Mouse (Mus musculus): ENCODE data around the gene Zfp777.

Zfp777 gene

DNA sequence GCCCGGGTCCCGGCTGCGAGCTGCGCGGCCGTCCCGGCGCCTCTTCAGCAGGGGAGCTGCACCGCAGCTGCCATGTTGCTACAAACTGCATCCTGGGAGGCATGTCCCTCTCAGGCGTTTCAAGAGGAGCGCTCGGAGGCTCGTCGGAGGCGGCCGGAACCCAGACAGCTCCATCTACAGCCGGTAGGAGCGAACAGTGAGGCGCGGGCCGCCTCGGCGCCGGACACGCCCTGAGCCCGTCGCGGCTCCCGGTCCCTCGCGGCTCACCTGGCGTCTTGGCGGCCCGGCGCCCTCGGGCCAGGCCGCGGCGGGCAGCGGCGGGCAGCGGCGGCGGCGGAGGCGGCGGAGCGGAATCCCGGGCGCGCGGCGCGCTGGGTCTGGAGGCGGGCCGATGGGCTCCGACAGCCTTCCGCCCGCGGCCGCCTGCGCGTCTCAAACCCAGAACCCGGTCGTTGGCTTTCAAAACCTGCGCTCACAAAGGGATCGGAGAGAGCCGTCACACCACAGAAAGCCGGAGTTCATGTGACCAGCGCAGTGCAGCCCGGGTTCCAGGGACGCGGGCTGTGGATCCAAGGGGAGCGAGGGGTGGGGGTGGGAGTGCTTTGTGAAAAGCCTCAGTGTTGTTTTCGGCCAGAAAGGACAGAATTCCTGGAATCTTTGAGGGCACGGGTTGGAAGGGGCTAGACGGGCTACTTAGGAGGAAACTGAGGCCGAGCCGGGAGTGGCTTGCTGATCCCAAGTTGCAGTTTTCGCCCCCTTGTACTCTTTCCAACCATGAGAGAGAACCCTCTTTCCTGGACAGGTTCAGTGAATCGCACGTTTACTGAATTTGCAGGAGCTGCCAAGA, at the start of gene Zfp777:
Zfp777 (minus strand) TSS at position 486 of the 847 bp plus-strand sequence.
- DNase-seq (ENCODE audit: low read depth) = peak; percentile 88

DNA sequence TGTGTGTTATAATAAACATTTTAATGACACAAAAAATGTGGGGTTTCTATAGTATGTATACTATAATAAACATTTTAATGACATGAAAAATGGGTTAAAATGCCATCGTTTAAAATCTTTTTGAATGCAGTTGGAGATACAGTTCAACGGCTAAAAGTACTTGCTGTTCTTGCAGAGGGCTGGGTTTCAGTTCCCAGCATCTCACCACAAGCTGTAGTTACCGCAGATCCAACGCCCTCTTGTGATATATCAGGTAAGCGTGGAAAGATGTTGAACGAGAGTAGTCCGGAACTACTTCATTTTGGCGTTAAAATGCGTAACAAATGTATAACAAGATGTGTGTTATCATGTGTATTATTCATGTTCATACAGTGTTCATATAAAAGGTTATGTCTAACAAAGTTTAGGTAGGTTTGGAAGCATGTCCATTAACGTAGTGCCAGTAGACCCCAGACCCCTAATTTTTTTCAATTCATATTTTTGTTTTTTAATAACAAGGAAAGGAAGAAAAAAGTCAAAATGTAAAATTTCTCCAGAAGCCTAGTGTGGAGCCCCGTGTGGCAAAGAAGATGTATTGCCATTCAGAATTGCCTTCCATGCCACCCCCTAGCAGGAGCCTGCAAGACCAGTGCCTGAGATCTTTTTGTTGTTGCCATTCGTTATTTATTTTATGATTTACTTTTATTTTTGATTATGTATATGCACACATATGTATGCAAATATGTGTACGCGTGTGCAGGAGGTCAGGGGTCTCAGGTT, 38.4 kb upstream of the Zfp777 start:
- peak; percentile 66 for DNase-seq (ENCODE audit: low read depth)

DNA sequence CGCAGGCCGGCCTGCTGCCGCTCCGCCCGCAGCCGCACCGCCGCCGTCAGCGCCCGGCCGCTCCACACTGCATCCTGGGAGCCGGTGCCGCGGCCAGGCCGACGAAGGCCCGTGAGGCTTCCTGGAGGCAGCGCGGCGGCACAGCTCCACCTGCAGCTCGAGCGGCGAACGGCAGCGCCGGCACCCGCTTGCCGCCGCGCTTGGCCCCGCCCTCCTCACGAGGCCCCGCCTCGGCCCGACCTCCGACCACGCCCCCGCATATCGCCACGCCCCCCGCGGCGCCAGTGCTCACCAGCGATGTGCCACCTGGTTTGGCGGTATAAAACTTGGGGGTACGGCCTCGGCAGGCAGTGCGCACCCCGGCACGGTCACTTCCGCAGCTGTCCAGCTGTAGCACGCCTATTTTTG, 37.8 kb upstream of the Zfp777 start, which contains the start of gene Zfp746:
Zfp746 (minus strand) TSS at position 123 of the 408 bp plus-strand sequence.
- peak; percentile 93 for DNase-seq (ENCODE audit: low read depth)

DNA sequence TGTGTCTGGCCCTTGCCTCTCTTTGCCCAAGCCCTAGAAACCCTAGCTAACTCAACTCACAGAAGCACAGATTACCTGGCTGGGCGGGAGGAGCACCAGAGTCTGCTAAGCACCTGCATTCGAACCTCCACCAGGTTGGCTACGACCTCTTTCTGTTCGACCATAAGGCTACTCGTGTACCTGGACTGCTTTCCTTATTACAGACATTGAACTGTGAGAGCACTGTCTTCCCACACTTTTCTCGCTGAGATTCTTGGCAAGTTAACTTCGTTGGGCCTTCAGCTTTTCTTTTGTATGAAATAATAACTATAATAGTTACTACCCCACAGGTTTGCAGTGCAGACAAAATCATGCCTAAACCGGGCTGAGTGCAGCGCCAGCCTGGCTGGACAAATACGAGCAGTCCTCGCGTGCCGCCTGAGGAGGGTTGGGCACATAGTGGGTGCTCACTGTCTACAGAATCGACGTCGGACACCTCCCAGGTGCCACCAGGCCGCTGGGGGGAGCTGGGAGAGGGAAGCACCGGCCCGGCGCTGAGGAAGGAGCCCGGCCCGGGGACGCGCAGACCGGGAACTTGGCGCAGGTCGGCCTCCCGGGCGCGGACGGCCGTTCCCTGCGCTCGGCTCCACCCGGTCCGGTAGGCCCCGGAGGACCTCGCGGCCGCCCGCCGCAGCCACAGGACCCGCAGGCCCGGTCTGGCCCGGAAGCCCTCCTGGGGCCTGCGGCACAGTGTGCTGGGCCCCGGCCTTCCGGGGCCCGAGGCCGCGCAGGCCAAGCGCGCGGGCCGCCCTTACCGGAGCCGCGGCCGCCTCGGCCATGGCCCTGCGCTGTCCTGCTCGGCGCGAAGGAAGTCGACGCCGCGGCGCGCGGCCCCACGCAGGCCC, 37.1 kb upstream of the Zfp777 start:
- DNase-seq (ENCODE audit: low read depth) = peak; percentile 81

DNA sequence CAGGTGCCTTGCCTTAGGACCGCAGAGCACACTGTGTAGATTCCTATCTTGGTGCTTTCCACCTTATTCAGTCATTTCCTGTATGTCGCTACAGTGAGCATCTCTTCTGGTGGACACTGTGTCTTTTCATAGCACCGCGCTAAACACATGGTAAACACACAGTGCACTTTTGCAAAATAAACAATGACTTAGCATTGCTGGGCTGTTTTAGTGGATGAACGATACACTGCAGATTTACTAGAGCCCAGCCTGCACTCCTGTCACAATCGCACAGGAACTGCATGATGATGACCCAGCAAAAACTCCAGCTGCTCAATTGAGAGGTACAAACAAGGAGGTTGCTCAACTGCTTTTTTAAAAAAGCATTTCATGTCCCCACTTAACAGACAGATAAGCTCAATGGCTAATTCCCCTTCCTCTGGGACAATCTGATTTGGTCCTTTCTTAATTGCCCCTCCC, 35.1 kb upstream of the Zfp777 start:
- peak; percentile 78 for DNase-seq (ENCODE audit: low read depth)

DNA sequence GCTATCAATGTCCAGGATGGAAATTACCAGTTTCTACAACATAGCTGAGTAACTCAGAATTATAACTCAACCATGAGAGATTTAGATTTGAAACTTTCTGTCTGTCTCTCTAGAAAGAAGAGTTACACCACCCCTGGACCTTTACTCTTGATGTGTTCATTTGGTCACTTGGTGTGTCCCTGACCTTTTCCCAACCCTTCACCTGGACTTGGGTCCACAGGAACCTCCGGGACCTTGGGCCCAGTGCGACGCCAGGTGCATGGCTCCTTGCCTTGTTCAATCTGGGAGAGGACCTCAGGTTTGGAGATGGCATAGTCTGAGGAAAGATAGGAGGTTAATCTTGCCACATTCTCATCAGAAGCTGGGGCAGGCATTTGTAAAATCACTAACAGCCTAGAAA, 33.2 kb upstream of the Zfp777 start:
- DNase-seq (ENCODE audit: low read depth) = no peak

DNA sequence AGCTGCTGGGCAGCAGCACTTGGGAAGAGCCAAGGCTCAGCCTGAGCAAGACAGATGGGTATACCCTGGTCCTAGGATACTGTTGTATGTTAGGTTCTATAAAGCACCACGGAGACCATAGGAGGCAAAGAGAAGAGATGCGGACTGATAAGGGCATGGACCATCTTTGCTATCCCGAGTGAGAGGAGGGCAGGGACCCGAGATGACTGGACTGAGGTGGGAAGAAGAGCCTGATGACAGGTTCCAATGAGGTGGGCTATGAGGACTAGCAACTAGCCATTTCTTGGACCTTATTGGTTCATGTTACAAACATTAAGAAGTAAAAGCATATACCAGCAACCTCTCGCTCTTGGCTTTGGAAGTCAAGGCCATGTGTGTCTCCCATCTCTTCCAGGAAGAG, 32.3 kb upstream of the Zfp777 start:
- no peak for DNase-seq (ENCODE audit: low read depth)

DNA sequence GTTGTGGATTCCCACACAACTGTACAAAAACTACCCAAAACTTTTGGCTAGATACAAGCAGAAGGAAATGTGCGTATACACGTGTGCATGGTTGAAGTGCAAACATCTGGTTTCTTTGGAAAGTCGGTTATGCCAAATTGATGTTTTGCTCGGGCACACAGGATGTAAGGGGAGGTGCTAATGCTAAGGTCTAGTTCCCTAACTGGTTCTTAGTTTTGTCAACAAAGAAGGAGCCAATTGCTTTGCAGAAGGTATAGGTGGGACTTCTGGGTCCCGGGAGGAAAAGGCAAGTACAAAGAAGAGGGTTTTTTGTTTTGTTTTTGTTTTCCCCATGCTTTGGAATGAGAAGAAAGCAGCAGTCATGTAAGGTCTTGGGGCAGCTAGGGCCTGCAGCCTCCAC, 24.6 kb upstream of the Zfp777 start:
- peak; percentile 14 for DNase-seq (ENCODE audit: low read depth)

DNA sequence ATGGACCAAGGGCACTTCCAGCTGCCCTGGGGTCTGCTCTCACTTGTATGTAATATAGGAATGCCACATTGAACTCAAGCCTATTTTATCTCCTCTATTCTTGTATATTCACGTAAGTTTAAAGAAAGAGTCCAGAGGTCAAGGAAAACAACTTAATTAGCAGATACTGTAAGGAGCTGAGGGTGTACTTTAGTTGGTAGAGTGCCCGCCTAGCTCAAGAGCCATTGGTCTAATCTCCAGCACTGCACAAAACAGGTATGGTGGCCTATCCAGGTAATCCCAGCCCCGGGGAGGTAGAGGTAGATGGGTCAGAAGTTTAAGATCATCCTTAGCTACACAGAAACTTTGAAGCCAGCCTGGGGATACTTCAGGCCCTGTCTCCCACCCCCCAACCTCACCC, 18.8 kb upstream of the Zfp777 start:
- no peak for DNase-seq (ENCODE audit: low read depth)

DNA sequence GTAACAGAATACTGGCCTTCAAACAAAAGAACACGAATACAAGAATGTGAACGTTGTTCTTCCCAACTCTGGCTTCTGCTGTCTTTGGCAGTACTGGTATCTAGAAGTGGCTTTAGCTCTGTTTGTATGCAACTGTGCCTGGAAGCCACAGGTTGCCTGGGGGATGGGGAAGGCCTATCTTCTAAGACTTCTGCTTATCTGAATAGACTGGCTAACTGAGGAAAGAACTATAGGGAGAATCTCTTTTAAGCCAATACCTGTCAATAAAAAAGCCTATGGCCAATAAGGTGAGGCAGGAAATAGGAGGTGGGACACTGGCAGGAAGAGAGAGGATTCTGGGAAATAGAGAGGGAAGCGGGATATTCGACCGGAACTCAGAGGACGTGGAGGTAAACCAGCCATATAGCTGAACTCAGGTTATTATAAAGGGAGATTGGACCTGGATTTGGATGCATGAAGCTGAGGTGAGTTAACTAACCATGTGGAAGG, 16.9 kb upstream of the Zfp777 start:
- no peak for DNase-seq (ENCODE audit: low read depth)

DNA sequence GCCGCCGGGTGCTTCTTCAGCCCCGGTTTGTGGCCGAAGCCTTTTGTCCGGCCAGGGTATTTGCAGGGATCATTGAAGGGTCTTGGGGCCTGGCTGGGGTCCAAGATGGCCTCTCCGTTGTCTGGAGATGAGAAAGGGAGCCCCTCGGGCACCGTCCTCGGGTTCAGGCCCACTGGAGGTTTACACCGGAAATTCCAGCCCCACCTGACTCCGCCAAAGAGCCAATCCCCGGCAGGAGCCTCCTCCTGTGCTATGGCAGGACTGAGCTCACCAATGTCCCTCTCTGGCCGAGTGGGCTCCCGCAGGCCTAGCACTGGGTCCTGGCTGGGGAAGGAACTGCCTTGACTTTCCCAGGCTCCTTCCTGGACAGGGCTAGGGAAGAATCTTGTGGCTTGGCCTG, 15.7 kb upstream of the Zfp777 start:
- no peak for DNase-seq (ENCODE audit: low read depth)

DNA sequence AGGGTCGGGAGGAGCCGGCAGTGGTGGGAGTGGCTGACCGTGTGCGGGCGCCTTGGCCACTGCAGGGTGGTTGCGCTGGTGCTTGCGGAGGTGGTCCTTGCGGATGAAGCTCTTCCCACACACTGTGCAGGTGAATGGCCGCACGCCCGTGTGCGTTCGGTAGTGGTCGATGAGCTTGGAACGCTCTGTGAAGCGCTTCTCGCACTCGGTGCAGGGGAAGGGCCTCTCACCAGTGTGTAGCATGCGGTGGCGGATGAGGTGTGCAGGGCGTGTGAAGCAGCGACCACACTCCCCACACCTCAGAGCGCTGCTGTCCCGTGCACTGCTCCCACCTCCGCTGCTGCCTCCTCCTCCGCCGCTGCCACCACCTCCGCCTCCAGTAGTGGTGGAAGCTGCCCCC, 15.2 kb upstream of the Zfp777 start:
- DNase-seq (ENCODE audit: low read depth) = no peak

DNA sequence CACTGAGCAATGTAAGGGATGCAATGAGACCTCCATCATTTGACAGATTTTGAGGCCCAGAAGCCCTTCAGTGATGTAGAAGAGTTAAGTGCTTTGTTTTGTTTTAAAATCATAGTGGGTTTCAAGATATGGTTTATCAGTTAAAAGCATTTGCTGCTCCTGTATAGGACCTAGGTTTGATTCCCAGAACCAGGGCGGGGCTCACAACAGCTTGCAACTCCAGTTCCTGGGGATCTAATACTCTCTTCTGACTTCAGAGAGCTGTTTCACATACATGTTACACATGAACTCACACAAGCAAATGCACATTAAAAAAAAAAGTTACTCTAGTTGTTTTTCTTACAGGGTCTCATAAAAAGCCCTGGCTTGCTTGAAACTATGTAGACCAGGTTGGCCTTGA, 12.2 kb upstream of the Zfp777 start:
- no peak for DNase-seq (ENCODE audit: low read depth)

DNA sequence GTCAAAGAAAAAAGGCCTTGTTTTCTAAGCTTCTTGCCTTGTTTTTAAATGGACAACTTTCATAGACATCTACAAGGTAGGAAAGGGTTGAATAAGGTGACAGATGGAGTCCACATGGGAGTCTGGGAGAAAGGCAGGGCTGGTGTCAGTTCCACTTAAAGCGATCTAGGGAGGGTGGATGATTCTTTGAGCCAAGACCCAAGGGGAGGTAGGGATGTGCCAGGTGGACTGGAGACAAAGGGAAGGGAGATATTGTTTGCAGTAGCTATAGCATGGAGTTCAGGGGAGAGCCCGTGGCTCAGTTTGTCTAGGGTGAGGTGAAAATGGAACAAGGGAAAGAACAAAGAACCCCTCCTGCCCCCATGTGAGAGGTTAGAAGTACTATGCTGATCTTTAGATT, 11.7 kb upstream of the Zfp777 start:
- no peak for DNase-seq (ENCODE audit: low read depth)

DNA sequence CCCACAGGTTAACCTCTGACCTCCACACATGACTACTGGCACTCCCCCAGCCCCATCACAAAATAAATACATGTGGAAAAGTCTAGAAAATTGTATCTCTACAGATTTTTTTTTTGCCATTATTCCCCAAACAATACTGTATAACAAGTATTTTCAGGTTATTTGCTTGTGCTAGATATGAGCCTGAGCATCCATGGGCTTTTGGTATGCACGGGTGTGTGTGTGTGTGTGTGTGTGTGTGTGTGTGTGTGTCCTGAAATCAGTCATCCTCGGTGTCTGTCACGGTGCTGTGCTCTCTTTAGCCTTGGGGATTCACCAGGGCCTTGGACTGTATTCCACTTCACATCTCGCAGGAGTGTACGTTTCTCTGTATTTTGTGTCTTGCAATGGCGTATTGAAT, 3.4 kb upstream of the Zfp777 start:
- DNase-seq (ENCODE audit: low read depth) = no peak

DNA sequence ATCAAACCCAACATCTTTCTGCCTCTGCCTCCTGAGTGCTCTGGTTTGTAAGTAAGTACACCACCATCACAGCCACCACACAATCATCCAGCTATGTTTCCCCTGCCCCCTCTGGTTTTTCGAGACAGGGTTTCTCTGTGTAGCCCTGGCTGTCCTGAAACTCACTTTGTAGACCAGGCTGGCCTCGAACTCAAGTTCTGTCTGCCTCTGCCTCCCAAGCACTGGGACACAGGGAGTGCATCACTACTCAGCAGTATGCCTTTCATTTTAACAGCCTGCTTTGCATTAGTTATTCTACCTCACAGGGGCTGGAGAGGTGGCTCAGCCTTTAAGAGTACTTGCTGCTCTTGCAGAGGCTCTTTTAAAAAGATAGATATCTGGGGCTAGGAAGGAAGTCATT, 3.0 kb upstream of the Zfp777 start:
- no peak for DNase-seq (ENCODE audit: low read depth)

DNA sequence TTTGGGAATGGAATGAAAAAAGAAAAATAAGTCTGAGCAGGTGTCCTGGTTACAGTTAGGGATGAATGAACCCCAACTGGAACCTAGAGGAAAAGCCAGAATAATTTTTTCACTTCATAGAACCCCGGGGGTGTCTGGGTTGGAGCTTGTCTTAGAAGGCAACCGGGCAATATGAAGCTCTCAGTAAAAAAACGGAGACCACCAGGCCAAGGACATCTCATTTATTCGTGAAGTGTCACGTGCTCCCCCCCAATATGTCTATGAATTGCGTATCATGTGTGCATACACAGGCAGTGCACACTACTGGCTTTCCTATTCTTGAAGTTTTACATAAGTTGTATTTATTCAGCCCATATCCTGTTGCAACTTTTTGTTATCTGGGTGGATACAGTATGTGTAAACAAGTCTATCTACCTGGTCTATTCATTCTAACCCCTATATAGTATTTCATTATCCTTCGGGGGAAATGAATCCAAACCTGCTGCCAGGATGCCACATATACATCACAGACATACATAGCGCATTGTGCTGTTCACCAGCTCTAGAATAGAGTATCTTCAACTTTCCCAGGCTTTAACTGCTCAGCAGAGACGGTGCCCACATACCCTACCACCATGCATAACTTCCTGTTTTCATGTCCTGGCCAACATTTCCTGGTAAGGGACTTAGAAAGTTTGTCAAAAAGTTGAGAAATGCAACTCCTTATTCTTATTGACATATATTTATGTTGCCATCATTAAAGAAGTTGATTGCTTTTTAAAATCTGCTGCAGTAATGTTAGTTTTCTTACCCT, 758 bp upstream of the Zfp777 start:
- peak; percentile 31 for DNase-seq (ENCODE audit: low read depth)

DNA sequence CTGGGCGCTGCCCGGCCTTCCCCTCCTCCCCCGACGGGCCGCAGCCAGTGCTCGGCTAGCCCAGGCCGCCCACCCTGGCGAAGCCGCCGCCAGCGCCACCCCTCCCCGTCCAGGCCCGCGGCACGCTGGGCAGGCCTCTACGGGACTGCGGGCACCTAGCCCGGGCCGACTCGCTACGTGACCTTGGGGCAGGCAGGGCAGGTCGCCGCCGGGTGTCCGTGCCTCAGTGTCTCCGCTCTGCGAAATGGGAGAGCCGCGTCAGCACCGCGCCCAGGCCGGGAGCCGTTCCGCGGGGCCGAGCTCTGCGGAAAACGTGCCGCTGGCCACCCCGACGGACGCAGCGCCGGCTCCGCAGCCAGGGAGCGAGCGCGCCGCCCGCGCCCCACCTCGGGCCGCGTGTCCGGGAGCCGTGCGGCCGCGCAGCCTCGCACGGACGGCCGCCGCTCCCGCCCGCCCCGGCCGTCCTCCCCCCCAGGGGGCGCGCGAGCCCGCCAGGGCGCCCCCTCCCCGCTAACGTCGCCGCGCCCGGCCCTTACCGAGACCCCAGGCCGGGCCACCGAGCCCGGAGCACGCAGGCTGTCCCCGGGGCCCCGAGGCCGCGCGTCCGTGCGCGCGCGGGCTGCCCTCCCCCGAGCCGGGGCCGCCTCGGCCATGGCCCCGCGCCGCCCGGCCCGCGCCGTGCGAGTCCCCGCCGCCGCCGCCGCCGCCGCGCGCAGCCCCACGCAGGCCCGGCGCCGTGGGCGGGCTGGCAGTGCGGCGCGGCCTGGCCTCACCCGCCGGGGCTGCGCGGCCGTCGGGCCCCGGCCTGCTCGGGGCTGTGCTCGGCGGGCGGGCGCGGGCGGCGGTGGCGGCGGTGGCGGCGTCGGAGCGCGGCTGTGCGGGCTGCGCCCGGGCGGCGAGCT, 1.0 kb downstream of the Zfp777 start:
- DNase-seq (ENCODE audit: low read depth) = peak; percentile 40

DNA sequence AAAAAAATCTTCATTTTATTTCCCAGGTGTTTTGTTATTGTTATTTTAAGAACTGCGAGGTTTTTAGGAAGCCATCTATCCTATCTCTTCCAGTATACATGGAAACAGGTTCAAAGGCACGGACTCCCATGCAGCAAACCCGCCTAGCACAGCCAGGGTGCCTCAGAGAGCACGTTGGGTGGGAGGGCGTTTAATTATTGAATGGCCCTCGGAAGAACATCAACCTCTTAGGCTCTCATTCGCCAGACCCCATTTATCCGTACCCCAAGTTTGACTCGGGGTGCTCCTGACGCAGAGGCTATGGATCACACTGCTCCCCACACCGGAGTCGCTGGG, 1.6 kb downstream of the Zfp777 start:
- DNase-seq (ENCODE audit: low read depth) = no peak

DNA sequence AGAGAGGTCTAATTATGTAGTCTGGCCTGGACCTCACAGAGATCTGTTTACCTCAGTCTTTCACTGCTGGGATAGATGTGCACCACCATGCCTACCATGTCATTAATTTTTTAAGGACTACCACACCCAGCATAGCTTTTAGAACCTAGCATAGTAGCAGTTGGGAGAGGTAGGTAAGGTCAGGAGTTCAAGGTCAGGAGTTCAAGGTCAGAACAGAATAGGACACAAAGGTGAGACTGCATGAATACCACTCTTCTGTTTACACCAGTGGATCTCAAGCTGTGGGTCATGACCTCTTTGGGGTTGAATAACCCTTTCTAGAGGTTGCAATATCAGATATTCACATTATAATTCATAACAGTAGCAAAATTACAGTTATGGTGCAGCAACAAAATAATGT, 16.1 kb downstream of the Zfp777 start:
- no peak for DNase-seq (ENCODE audit: low read depth)
